Mouse (Mus musculus) liver, adult 2 months (tissue): ENCODE results near the gene Cd109.

Experiments
- CTCF ChIP-seq: fragments of 200-500 bp; IDR thresholded peaks from 2 replicates; pipeline ENCODE4 v1.5.1; 2011; ENCODE audit warnings: low read depth, low read length, control low read depth
- POLR2A ChIP-seq: fragments of 200-500 bp; IDR thresholded peaks from 2 replicates; pipeline ENCODE4 v1.6.1; 2011; ENCODE audit warnings: low read length, control low read depth; ENCODE audit not compliant: insufficient read depth; ENCODE audit errors: extremely low read depth

- no peak for TF ChIP-seq CTCF
- no peak for TF ChIP-seq POLR2A
Measured at GRCm38 (mm10) chr9:78576466-78576865, 38.9 kb upstream of the Cd109 start.
